Mouse (Mus musculus) liver, embryonic 15.5 days (tissue): ENCODE measurements around the gene Prokr2. TPM values are rescaled to one million over a fixed set of nuclear protein-coding genes. Genes with fewer than 3 reads are reported as not detected.
"Not testable (repeated sequence)": the region's sequence is repeated elsewhere in the genome, so short reads cannot be mapped to it uniquely, and the experiment has no call there.

ENCODE experiments used
- ATAC-seq: fragments of 200-750 bp; cut with Nextera tagmentation; 2 replicates; pipeline ENCODE4 v1.8.0; 2017; ENCODE audit warnings: moderate number of reproducible peaks, mild to moderate bottlenecking, moderate library complexity; ENCODE audit not compliant: insufficient read depth
- H3K27ac ChIP-seq: fragments of 300-500 bp; sonication (generic); replicated peaks from 2 replicates; pipeline ENCODE4 v1.5.1; 2015; ENCODE audit warnings: mild to moderate bottlenecking, inconsistent platforms
- H3K27me3 ChIP-seq: fragments of 300-500 bp; sonication (generic); 2 replicates; pipeline ENCODE4 v1.6.1; 2015; ENCODE audit warnings: mild to moderate bottlenecking, inconsistent platforms
- H3K36me3 ChIP-seq: fragments of 300-500 bp; sonication (generic); replicated peaks from 2 replicates; pipeline ENCODE4 v1.6.1; 2015; ENCODE audit warnings: moderate library complexity, mild to moderate bottlenecking, inconsistent platforms
- H3K4me1 ChIP-seq: fragments of 300-500 bp; sonication (generic); replicated peaks from 2 replicates; pipeline ENCODE4 v1.6.1; 2015; ENCODE audit warnings: inconsistent platforms
- H3K4me2 ChIP-seq: fragments of 300-500 bp; sonication (generic); 2 replicates; pipeline ENCODE4 v1.6.1; 2015; ENCODE audit warnings: moderate library complexity, mild to moderate bottlenecking, inconsistent platforms
- H3K4me3 ChIP-seq: fragments of 300-500 bp; sonication (generic); replicated peaks from 2 replicates; pipeline ENCODE4 v1.5.1; 2015; ENCODE audit warnings: mild to moderate bottlenecking, inconsistent platforms
- H3K9ac ChIP-seq: fragments of 300-500 bp; sonication (generic); 2 replicates; pipeline ENCODE4 v1.6.1; 2015; ENCODE audit warnings: moderate library complexity, mild to moderate bottlenecking, inconsistent platforms
- H3K9me3 ChIP-seq: fragments of 300-500 bp; sonication (generic); replicated peaks from 2 replicates; pipeline ENCODE4 v1.6.1; 2016; ENCODE audit warnings: inconsistent platforms
- whole genome bisulfite sequencing: fragments of 180-500 bp; shearing (Covaris S2); methylation state at CpG from one replicate; pipeline ENCODE4 v1.1.7; 2015; ENCODE audit warnings: mixed read lengths; ENCODE audit not compliant: insufficient replicate concordance; 5-methylcytosine and 5-hydroxymethylcytosine counted together
- polyA plus RNA-seq: library from polyadenylated mRNA; unstranded; fragments of >200 nt; fragmentation: Nextera tagmentation; extraction: Ambion mirVana; gene quantifications from 2 replicates; pipeline ENCODE4 v1.2.1, GENCODE M21; 2015

The Prokr2 gene
- polyA plus RNA-seq, 1 experiment from 2014 or later = 0.15 TPM

DNA sequence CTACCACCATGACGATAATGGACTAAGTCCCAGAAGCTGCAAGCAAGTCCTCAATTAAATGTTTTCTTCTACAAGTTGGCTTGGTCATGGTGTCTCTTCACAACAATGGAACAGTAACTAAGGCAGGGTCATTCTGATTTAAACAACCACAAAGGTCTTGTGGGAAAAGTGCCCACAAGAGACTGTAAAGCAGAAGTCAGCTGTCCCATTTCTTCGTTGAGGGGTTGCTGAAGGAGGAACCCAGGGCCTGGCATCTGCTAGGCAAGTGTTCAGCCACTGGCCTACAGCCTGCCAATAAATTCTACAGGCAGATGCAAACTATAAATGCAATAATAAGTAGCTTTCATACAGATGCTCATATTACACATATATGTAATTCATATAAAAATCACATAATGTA lies 48.0 kb downstream of the Prokr2 start:
- H3K4me2 ChIP-seq = no peak overlapping the region
- H3K4me3 ChIP-seq = no peak overlapping the region
- ATAC-seq = no peak
- no peaks in the 10 kb centered on the region for H3K4me1 ChIP-seq
- H3K36me3 ChIP-seq = no peaks in the 10 kb centered on the region
- WGBS = 30% methylated on average over 2 of the region's 2 CpGs
- H3K9ac ChIP-seq = no peak overlapping the region
- no peaks in the 10 kb centered on the region for H3K9me3 ChIP-seq
- H3K27ac ChIP-seq = no peak overlapping the region
- H3K27me3 ChIP-seq = no peaks in the 10 kb centered on the region

DNA sequence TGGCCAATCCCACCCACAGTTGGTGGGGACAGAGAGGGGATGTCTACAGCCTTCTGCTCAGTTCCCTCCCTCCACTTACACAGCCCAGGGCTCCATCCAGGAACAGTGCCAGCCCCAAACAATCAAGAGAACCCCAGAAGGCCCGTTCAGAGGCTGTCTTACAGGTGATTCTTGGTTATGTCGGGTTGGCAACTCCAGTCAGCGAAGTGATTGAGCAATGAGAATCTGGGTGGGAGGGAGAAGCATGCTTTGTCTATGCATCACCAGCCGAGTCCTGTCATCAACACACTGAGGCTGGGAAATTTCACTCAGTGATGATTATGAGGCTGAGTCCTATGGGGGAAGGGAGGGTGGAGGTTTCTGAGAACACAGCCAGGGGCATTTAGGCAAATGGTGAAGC lies 61.7 kb downstream of the Prokr2 start:
- 47% methylated on average over 4 of the region's 4 CpGs for WGBS
- no peaks in the 10 kb centered on the region for H3K27me3 ChIP-seq
- no peaks in the 10 kb centered on the region for H3K9me3 ChIP-seq
- no peak overlapping the region for H3K9ac ChIP-seq
- ATAC-seq = no peak
- H3K27ac ChIP-seq = no peak overlapping the region
- no peak overlapping the region for H3K4me2 ChIP-seq
- no peaks in the 10 kb centered on the region for H3K36me3 ChIP-seq
- no peak overlapping the region for H3K4me3 ChIP-seq
- H3K4me1 ChIP-seq = no peaks in the 10 kb centered on the region

- Histone ChIP-seq H3K4me2 (no peak overlapping the region), H3K27me3 (no peaks in the 10 kb centered on the region), H3K4me3 (no peak overlapping the region), H3K9me3 (no peaks in the 10 kb centered on the region), H3K4me1 (no peaks in the 10 kb centered on the region), H3K27ac (no peak overlapping the region), H3K9ac (no peak overlapping the region), H3K36me3 (no peaks in the 10 kb centered on the region)
- ATAC-seq = no peak
- 62% methylated on average over 5 of the region's 5 CpGs for WGBS
Measured at GRCm38 (mm10) chr2:132320516-132320915, 64.7 kb downstream of the Prokr2 start.

DNA sequence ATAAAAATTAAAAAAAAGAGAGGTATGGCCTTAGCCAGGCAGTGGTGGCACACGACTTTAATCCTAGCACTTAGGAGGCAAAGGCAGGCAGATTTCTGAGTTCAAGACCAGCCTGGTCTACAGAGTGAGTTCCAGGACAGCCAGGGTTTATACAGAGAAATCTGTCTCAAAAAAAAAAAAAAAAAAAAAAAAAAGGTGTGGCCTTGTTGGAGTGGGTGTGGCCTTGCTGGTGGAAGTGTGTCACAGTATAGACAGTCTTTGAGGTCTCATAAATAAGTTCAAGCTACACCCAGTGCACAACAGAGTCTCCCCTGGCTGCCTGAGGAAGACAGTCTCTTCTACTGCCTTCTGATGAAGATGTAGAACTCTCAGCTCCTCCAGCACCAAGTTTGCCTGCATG lies 68.1 kb downstream of the Prokr2 start:
- no peaks in the 10 kb centered on the region for H3K27me3 ChIP-seq
- ATAC-seq = no peak
- no peaks in the 10 kb centered on the region for H3K9me3 ChIP-seq
- H3K36me3 ChIP-seq = no peaks in the 10 kb centered on the region
- H3K4me3 ChIP-seq = no peak overlapping the region
- no peak overlapping the region for H3K27ac ChIP-seq
- no peak overlapping the region for H3K4me2 ChIP-seq
- WGBS = 43% methylated on average over 1 of the region's 1 CpGs
- H3K9ac ChIP-seq = no peak overlapping the region
- no peaks in the 10 kb centered on the region for H3K4me1 ChIP-seq

DNA sequence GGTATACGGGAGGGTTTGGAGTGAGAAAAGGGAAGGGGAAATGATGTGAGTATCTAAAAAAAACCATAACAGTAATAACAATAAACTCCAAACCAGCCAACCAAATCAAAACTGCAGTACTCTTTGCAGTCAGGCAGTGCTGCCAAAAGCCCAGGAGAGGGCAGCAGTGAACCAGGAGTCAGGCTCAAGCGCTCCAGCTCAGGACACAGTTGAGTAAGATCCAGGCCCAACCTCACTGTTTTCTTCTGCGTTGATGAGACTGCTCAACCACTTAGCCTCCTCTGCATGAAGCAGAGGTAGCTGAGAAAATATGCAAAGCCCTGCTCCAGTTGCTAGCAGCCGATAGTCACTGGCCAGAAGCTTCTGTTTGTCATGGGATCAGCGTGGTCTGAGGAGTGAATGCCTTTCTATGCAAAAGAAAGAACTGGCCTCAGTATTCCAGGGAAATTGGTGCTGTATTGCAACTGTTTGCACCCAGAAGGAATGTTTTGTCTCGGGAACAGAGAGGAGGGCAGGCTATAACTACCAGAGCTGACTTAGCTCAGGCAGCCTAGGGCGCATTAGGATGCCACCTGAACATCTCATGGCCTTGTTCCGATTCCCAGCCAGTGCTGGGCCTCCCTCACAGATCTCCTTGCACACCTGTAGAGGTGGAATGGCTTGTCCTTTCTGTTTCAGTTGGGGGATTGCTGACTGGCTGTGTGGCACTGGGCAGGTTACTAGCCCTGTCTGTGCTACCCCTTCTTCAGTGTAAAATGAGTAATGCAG lies 69.0 kb downstream of the Prokr2 start:
- ATAC-seq = no peak
- no peaks in the 10 kb centered on the region for H3K9me3 ChIP-seq
- WGBS = 35% methylated on average over 8 of the region's 8 CpGs

DNA sequence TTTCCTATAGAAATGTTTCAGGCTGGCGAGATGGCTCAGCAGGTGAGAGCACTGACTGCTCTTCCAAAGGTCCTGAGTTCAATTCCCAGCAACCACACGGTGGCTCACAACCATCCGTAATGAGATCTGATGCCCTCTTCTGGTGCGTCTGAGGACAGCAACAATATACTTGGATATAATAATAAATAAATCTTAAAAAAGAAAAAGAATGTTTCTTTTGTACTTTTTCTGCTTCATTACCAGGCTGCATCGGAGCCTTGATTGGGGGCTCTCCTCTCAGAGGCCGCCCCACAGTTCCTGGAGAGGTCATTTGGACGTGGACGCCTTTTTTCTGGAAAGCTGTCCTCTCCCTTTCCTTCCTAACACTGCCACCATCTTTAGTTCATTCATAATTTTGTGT lies 71.2 kb downstream of the Prokr2 start:
- not testable (repeated sequence) for H3K9ac ChIP-seq

More for the DNA sequence above, 69.0 kb downstream of the Prokr2 start:
- Histone ChIP-seq H3K9ac (no peak overlapping the region), H3K27ac (no peak overlapping the region), H3K36me3 (no peaks in the 10 kb centered on the region; the same call in 1 of the 2 replicates), H3K27me3 (no peaks in the 10 kb centered on the region), H3K4me1 (no peaks in the 10 kb centered on the region), H3K4me2 (no peak overlapping the region), H3K4me3 (no peak overlapping the region)

DNA sequence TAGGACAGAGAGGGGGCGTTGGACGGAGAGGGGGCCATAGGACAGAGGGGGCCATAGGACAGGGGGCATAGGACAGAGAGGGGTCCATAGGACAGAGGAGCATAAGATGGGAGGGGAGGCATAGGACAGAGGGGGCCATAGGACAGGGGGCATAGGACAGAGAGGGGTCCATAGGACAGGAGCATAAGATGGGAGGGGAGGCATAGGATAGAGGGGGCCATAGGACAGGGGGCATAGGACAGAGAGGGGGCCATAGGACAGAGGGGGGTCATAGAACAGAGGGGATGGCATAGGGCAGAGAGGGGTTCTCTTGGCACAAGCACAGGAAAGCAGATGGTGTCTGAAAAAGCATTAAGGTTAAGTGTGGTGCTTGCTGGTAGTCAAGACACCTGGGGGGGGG lies 71.7 kb downstream of the Prokr2 start:
- no peak overlapping the region for H3K27ac ChIP-seq

More for the DNA sequence above, 71.2 kb downstream of the Prokr2 start:
- WGBS = 84% methylated on average over 8 of the region's 8 CpGs
- not testable (repeated sequence) for H3K27me3 ChIP-seq, H3K9me3 ChIP-seq, H3K4me1 ChIP-seq, H3K4me2 ChIP-seq, H3K36me3 ChIP-seq, H3K4me3 ChIP-seq, ATAC-seq, H3K27ac ChIP-seq

GRCm38 (mm10) chr2:132312616-132313015 lies 72.6 kb downstream of the Prokr2 start:
- H3K4me3 ChIP-seq = no peak overlapping the region
- no peak overlapping the region for H3K27ac ChIP-seq
- WGBS = 73% methylated on average over 5 of the region's 5 CpGs
- no peak overlapping the region for H3K4me2 ChIP-seq
- H3K9ac ChIP-seq = no peak overlapping the region
- ATAC-seq = no peak
- no peaks in the 10 kb centered on the region for H3K9me3 ChIP-seq
- peaks cover 3% of the 10 kb centered on the region; the same call in 1 of the 2 replicates for H3K36me3 ChIP-seq
- H3K27me3 ChIP-seq = no peaks in the 10 kb centered on the region
- no peaks in the 10 kb centered on the region for H3K4me1 ChIP-seq

More for the DNA sequence above, 71.7 kb downstream of the Prokr2 start:
- no peak overlapping the region for H3K4me2 ChIP-seq
- no peaks in the 10 kb centered on the region for H3K4me1 ChIP-seq
- H3K4me3 ChIP-seq = no peak overlapping the region
- H3K27me3 ChIP-seq = no peaks in the 10 kb centered on the region
- no peaks in the 10 kb centered on the region; the same call in 1 of the 2 replicates for H3K36me3 ChIP-seq
- ATAC-seq = no peak
- H3K9ac ChIP-seq = no peak overlapping the region
- WGBS = 78% methylated on average over 2 of the region's 2 CpGs
- H3K9me3 ChIP-seq = no peaks in the 10 kb centered on the region

DNA sequence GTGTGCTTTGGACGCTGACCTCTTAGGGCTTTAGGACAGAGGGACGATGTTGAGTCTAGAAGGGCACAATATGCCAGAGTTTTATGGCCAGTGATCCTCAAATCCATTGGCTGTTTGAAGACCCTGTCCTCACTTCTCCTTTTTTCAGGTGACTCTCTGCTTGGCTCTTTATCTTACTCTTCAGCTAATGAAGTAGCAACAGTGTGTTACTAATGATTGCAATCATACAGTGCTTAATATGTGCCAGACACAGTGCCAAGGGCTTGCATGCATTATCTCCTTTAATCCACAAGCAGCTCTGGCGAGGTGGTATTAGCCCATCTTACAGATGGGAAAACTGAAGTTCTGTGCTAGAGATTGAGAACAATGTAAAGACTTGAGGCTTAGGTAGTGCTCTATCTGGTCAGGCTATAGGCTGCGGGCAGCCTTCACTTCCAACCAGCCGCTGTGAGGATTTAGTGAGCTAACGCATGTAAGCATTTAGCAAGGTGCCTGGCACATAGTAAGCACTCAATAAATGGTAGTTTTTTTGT lies 75.8 kb downstream of the Prokr2 start:
- peaks cover 15% of the 10 kb centered on the region for H3K4me1 ChIP-seq
- H3K9me3 ChIP-seq = no peaks in the 10 kb centered on the region
- H3K27ac ChIP-seq = no peak overlapping the region
- H3K4me2 ChIP-seq = no peak overlapping the region
- no peak overlapping the region for H3K4me3 ChIP-seq
- no peak overlapping the region for H3K9ac ChIP-seq
- no peaks in the 10 kb centered on the region for H3K27me3 ChIP-seq
- H3K36me3 ChIP-seq = peaks cover 16% of the 10 kb centered on the region
- 70% methylated on average over 6 of the region's 6 CpGs for WGBS
- ATAC-seq = no peak

DNA sequence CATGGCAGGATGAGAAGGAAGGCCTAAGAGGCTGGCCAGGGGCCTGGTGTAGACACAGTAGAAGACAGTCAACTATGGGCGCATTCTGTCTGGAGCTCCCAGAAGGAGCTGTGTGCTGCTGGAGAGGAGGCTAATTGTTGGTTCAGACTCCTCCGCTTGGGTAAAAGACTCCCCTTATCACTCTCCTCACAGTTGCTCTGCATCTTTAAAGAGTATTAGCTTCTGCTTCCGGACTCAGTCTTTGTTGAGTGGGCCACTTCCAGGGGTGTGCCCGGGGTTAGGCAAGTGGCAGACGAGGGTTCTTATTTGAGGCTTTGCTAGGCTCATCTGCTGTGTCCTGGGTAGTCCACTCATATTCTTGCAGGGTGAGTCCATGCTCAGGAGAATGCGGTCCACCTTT lies 76.4 kb downstream of the Prokr2 start:
- ATAC-seq = no peak

DNA sequence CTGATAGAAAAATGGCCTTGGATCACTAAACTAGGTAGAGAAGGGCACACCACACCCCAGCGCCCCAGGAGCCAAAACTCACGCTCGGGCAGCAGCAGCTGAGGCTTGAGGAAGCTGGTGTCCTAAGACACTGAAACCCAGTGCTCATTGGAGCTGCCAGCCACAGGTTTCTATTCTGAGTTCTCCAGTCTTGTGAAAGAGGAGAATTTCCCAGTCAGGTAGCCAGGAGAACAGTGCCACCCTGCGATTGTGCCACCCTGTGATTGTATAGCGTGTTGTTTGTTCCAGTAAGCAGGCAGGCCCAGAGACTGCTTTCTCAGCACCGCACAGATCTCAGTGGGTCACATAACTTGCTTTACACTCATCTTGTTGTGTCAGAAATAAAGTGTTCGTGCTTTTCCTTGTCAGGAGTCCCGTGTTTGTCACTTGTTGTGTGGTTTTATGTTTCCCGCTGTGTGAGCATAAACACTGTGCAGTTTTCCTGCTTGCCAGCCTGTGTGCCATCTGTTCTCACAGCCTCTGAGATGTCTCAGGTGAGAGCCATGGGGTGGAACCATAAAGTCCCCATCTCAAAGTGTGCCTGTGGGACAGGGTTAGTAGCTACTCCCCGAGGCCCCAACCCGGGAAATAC lies 77.9 kb downstream of the Prokr2 start:
- ATAC-seq = no peak
- WGBS = 84% methylated on average over 11 of the region's 11 CpGs
- Histone ChIP-seq H3K36me3 (peaks cover 29% of the 10 kb centered on the region), H3K4me2 (no peak overlapping the region), H3K4me3 (no peak overlapping the region), H3K27ac (no peak overlapping the region), H3K9ac (no peak overlapping the region), H3K27me3 (no peaks in the 10 kb centered on the region), H3K4me1 (peaks cover 15% of the 10 kb centered on the region), H3K9me3 (no peaks in the 10 kb centered on the region)

More for the DNA sequence above, 76.4 kb downstream of the Prokr2 start:
- 58% methylated on average over 6 of the region's 6 CpGs for WGBS
- H3K36me3 ChIP-seq = peaks cover 21% of the 10 kb centered on the region
- no peak overlapping the region for H3K4me3 ChIP-seq
- H3K9me3 ChIP-seq = no peaks in the 10 kb centered on the region
- H3K27me3 ChIP-seq = no peaks in the 10 kb centered on the region
- no peak overlapping the region for H3K27ac ChIP-seq
- H3K9ac ChIP-seq = no peak overlapping the region
- peaks cover 15% of the 10 kb centered on the region for H3K4me1 ChIP-seq
- H3K4me2 ChIP-seq = no peak overlapping the region
